Mouse (Mus musculus) left cerebral cortex, postnatal 10 days (tissue): ENCODE data around the gene Msl1. TPM values are rescaled to one million over a fixed set of nuclear protein-coding genes. Genes with fewer than 3 reads are reported as not detected.
"Not testable (repeated sequence)": the region's sequence is repeated elsewhere in the genome, so short reads cannot be mapped to it uniquely, and the experiment has no call there.

Experiments used
- DNase-seq, 2 experiments: peaks; one replicate each; pipeline ENCODE4 v3.0.0; 2021 to 2022; ENCODE audit warnings: low spot score in 2 of 2, mixed read lengths in 1 of 2; ENCODE audit errors: extremely low spot score in 1 of 2
- intact Hi-C: fragments of 180-260 bp; cut with DNase I; formaldehyde crosslinking; loops from one replicate; pipeline ENCODE4 v1.15.1; 2025
- total RNA-seq, 2 experiments: library from RNA; stranded (reverse); gene quantifications; 2 replicates each; pipeline ENCODE4 v1.2.3; 2021

Msl1 gene
- total RNA-seq, 2 experiments from 2014 or later, result 162 to 177 TPM

GRCm38 (mm10) chr11:98820968-98821367 lies 25.7 kb downstream of the Msl1 start:
- no peak for DNase-seq
- intact Hi-C loops, result no loop called here

GRCm38 (mm10) chr11:98826071-98826470 lies 30.8 kb downstream of the Msl1 start:
- DNase-seq, intact Hi-C loops: not testable (repeated sequence)

- DNase-seq, result no peak
- intact Hi-C loops, result no loop called here
Measured at GRCm38 (mm10) chr11:98827877-98828276, 32.6 kb downstream of the Msl1 start.

GRCm38 (mm10) chr11:98829091-98829775 lies 33.9 kb downstream of the Msl1 start:
- intact Hi-C loops, result no loop called here
- DNase-seq, result no peak

GRCm38 (mm10) chr11:98829875-98830274 lies 34.6 kb downstream of the Msl1 start:
- DNase-seq, result no peak
- intact Hi-C loops, result no loop called here

- no peak for DNase-seq
- intact Hi-C loops, result no loop called here
Measured at GRCm38 (mm10) chr11:98835296-98835695, 40.0 kb downstream of the Msl1 start.

GRCm38 (mm10) chr11:98835725-98836124 lies 40.4 kb downstream of the Msl1 start:
- DNase-seq, result no peak
- intact Hi-C loops, result no loop called here

DNA sequence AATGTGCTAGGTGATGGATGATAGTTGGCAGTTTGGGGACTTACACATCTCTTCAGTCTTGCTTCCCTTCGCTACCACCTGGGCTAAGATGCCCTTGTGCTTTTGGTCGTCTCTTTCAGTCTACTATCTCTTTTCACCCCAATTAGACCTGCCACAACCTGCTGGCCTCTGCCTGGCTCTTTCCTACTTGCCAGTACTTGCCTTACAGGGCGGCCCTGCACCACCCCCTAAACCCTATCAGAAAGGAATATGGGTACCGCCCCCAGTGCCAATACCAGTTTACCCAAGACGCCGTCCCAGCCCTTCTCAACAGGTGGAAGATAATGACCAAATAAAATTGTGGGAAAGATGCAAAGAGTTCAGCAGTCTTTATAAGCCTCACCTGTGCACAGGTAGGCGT lies 40.8 kb downstream of the Msl1 start:
- peak in 1 of 2 experiments; percentile 30 for DNase-seq
- intact Hi-C loops, result no loop called here

GRCm38 (mm10) chr11:98836651-98837141 lies 41.4 kb downstream of the Msl1 start, which contains the start of gene Rapgefl1:
Rapgefl1 (plus strand) TSS chr11:98836785.
- intact Hi-C loops, result no loop called here

DNA sequence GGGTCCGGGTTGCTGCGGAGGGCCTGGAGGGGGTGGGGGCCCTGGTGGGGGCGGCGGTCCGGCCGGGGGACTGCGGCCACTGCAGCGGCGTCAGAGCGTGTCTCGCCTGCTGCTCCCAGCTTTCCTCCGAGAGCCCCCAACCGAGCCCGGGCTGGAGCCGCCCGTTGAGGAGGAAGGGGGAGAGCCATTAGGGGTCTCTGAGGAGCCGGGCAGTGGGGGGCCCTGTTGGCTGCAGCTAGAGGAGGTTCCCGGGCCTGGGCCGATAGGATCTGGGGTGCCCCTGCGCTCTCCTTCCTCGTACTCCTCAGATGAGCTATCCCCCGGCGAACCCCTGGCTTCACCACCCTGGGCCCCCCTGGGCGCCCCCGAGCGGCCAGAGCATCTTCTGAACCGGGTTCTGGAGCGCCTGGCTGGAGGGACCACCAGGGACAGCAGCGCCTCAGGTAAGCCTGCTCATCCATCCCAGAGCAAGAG lies 42.0 kb downstream of the Msl1 start:
- intact Hi-C loops, result no loop called here
- no peak for DNase-seq

More at GRCm38 (mm10) chr11:98836651-98837141, 41.4 kb downstream of the Msl1 start, which contains the start of gene Rapgefl1:
- peak; percentile 75 to 90 for DNase-seq

DNA sequence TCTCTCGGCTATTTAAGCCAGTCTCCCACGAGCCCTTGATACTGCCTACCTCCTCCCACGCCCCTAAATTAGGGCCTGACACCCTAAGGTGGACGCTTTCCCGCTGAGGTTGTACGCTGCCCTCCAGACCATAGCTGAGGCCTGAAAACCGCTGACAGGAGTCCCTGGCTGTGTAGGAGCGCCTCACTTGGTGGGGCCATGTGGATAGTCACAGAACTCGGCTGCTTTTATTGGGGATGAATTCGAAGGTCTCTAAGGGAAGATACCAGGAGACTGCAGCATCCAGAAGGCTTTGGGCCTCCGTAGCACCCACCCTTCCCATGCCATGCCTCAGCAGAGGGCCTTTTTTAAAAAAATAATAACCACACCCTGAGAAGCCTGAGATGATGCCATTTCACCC lies 42.6 kb downstream of the Msl1 start:
- intact Hi-C loops, result no loop called here

GRCm38 (mm10) chr11:98838512-98838911 lies 43.2 kb downstream of the Msl1 start:
- intact Hi-C loops, result no loop called here
- peak in 1 of 2 experiments; percentile 70 for DNase-seq

More for the DNA sequence above, 42.6 kb downstream of the Msl1 start:
- no peak for DNase-seq

DNA sequence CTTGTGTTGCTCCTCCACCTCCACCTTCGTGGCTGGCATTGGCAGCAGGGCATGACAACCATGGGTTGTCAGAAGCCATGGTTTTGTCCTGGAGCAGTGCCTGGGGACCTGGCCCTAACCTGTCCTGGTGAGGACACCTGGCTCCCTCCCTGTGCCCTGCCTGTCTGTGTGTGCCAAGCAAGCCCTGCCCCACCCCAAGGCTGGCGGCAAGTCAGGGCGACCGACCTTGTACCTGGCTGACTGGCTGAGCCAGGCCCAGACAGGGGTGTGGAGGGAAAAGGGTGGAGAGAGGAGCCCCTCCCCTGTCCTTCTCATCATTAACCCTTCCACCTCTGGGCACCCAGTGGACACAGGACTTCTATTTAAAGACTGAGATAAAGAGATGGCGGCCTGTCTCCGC lies 44.1 kb downstream of the Msl1 start:
- no peak for DNase-seq
- intact Hi-C loops, result no loop called here

DNA sequence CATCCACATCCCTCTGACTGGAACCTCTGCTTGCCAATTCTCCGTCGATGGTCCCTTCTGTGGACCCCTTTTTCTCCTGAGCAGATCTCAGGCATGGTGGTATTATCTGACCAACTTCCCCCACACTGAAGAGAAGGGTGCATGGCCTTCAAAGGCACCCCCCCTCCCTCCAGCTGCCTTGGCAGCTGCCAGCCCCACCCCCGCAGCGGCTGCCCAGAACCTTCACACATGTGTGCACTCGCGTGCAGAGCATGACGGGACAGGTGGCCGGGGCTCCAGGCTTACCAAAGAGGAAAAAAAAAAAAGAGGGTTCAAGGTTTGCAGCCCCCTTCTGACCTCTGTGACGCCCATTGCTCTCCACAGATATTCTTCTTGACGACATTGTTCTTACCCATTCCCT lies 44.6 kb downstream of the Msl1 start:
- DNase-seq, result no peak
- intact Hi-C loops, result no loop called here

GRCm38 (mm10) chr11:98846016-98846415 lies 50.7 kb downstream of the Msl1 start:
- no peak for DNase-seq
- intact Hi-C loops, result no loop called here

- intact Hi-C loops, result no loop called here
- DNase-seq, result no peak
Measured at GRCm38 (mm10) chr11:98846865-98847604, 51.7 kb downstream of the Msl1 start.

DNA sequence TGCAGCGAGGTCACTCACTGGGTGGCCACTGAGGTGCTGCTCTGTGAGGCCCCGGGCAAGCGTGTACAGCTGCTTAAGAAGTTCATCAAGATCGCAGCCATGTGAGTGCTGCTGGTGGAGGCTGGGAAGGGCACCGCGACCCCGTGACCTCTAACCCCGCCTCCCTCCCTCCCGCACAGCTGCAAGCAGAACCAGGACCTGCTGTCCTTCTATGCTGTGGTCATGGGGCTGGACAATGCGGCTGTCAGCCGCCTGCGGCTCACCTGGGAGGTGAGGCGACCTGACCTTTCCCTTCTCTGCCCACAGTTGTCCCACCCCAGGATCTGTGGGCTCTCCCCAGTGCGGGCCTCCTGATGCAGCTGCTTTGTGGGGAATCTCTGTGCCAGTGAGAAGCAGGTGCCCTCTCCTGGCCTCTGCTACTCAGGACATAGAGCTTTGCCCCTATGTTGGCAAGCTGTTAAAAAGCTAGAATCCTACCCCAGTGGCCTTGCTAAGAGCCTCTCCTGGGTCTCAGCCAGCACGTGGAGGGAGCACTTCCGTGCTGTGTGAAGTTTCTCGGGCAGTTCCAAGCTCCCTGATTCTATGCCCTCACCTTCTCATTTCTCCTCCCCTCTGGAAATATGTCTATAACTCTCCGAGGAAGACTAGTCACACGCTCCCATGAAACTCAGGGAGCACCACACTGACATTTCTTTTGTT lies 54.0 kb downstream of the Msl1 start:
- no peak for DNase-seq
- intact Hi-C loops, result no loop called here

DNA sequence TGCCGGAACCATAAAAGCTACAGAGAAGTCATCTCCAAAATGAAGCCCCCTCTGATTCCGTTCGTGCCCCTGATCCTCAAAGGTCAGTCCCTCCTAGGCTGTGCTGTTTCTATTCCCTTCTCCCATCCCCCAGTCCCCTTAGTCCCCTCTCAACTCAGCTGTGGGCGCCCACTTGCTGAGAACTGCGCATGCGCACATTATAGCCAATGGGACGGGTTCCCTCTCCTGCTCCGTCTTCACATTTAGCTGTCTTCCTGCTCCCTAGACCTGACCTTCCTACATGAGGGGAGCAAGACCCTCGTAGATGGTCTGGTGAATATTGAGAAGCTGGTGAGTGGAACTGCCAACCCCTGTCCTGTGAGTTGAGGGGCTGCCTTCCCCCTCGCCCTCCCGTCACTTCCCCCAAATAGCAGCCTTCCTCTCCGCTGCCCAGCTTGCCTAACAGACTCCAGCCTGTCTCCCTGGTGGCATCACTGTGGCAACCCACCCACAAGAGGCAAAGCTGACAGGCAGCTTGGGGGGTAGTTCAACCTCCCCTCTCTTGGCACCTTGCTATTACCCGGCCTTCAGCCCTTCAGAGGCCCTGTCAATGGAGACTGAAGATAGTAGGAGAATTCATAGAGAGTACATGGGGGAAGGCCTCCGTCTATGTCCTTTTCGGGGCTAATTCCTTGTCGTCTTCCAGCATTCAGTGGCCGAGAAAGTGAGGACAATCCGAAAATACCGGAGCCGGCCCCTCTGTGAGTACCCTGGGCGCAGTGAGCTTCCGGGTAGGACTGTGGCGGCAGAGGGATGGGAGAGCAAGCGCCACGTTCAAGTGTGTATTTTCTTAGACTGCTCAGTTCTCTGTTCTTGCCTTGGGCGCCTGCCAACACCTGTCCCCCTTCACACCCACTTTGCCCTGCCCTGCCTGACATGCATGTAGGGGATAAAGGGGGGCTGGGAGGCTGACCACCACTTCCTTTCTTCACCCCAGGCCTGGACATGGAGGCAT lies 55.1 kb downstream of the Msl1 start:
- intact Hi-C loops, result no loop called here
- DNase-seq, result no peak
